Mouse (Mus musculus) heart, embryonic 12.5 days (tissue): ENCODE measurements at regions not wholly inside any gene's neighbourhood (a gene's known extent, or its start where the extent isn't known, plus 50 kb on each side); places are given as distances from the start of the nearest gene placed in this dataset.

ENCODE experiments used
- ATAC-seq: fragments of 200-750 bp; cut with Nextera tagmentation; 2 replicates; pipeline ENCODE4 v1.8.0; 2017; ENCODE audit warnings: moderate TSS enrichment, moderate library complexity; ENCODE audit not compliant: insufficient number of reproducible peaks, low FRiP score
- H3K27ac ChIP-seq: fragments of 300-500 bp; sonication (generic); 2 replicates; pipeline ENCODE4 v1.5.1; 2016; ENCODE audit warnings: mild to moderate bottlenecking, moderate library complexity; ENCODE audit not compliant: poor library complexity, severe bottlenecking
- H3K27me3 ChIP-seq: fragments of 300-500 bp; sonication (generic); replicated peaks from 2 replicates; pipeline ENCODE4 v1.6.1; 2016; ENCODE audit warnings: mild to moderate bottlenecking, moderate library complexity
- H3K36me3 ChIP-seq: fragments of 300-500 bp; sonication (generic); 2 replicates; pipeline ENCODE4 v1.6.1; 2016; ENCODE audit warnings: mild to moderate bottlenecking, moderate library complexity
- H3K4me1 ChIP-seq: fragments of 300-500 bp; sonication (generic); replicated peaks from 2 replicates; pipeline ENCODE4 v1.6.1; 2016; ENCODE audit warnings: mild to moderate bottlenecking
- H3K4me2 ChIP-seq: fragments of 300-500 bp; sonication (generic); 2 replicates; pipeline ENCODE4 v1.6.1; 2016; ENCODE audit warnings: mild to moderate bottlenecking, moderate library complexity
- H3K4me3 ChIP-seq: fragments of 300-500 bp; sonication (generic); 2 replicates; pipeline ENCODE4 v1.5.1; 2016; ENCODE audit warnings: mild to moderate bottlenecking
- H3K9ac ChIP-seq: fragments of 300-500 bp; sonication (generic); 2 replicates; pipeline ENCODE4 v1.6.1; 2016; ENCODE audit warnings: mild to moderate bottlenecking, moderate library complexity
- H3K9me3 ChIP-seq: fragments of 300-500 bp; sonication (generic); replicated peaks from 2 replicates; pipeline ENCODE4 v1.6.1; 2016; ENCODE audit warnings: mild to moderate bottlenecking, moderate library complexity
- WGBS: fragments of 180-500 bp; shearing (Covaris S2); methylation state at CpG from one replicate; pipeline ENCODE4 v1.1.7; 2016; 5-methylcytosine and 5-hydroxymethylcytosine counted together

DNA sequence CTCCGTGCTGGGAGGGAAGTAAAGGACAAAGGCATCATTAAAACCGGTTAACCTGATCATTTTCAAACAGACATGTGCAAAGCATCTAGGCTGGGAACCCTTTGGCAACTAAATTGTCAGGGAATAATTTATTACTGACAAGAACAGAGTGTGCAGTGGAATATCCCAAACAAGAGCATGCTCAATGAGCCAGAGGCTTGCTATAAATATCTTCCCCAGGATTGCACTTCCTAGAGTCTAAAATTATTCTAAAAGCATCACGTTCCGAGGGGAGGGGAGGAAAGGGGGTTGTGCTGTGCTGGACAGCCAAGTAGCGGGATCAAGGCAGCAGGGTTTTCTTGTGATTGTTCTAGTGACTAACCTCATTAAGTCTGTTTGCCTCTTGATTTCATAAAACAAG is 356.0 kb upstream of the Cited2 start:
- ATAC-seq: no peak
- Histone ChIP-seq H3K4me3 (no peak overlapping the region), H3K9me3 (no peaks in the 10 kb centered on the region), H3K27ac (peak overlapping the region; percentile 73), H3K27me3 (no peaks in the 10 kb centered on the region), H3K9ac (no peak overlapping the region), H3K36me3 (no peaks in the 10 kb centered on the region), H3K4me2 (no peak overlapping the region), H3K4me1 (0 out of 2 replicates have a peak, but pooled peaks cover 4% of the 10 kb centered on the region)
- 38% methylated on average over 5 of the region's 5 CpGs for WGBS

- Histone ChIP-seq H3K4me1 (0 out of 2 replicates have a peak, but pooled peaks cover 4% of the 10 kb centered on the region), H3K9me3 (no peaks in the 10 kb centered on the region), H3K36me3 (no peaks in the 10 kb centered on the region), H3K4me3 (no peak overlapping the region), H3K27me3 (no peaks in the 10 kb centered on the region), H3K4me2 (no peak overlapping the region), H3K9ac (no peak overlapping the region), H3K27ac (peak overlapping the region; percentile 73)
- no peak for ATAC-seq
These were observed 355.6 kb upstream of the Cited2 start for GRCm38 (mm10) chr10:17367430-17367829.

DNA sequence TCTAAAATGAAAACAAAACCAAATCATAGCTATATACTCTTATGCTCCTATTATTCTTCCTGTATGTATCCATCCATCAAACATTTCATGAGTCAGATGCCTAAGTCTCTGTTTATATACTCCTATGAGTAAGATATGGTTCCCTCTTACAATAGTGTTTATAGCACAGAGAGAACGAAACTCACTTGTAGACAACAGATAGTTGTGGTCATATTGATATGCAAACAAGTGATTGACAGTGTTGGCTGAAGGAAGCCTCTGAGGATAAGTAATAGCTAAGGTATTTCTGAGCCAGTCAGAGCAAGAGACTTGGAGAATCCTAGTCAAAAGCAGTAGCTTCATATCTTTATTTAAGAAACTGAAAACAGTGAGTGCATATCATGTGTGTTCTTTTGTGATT is 354.4 kb upstream of the Cited2 start:
- no peak for ATAC-seq
- Histone ChIP-seq H3K9ac (no peak overlapping the region), H3K4me3 (no peak overlapping the region), H3K4me1 (0 out of 2 replicates have a peak, but pooled peaks cover 4% of the 10 kb centered on the region), H3K36me3 (no peaks in the 10 kb centered on the region), H3K4me2 (no peak overlapping the region), H3K27me3 (no peaks in the 10 kb centered on the region), H3K9me3 (no peaks in the 10 kb centered on the region), H3K27ac (no peak overlapping the region)
- 71% methylated on average over 1 of the region's 1 CpGs for WGBS

DNA sequence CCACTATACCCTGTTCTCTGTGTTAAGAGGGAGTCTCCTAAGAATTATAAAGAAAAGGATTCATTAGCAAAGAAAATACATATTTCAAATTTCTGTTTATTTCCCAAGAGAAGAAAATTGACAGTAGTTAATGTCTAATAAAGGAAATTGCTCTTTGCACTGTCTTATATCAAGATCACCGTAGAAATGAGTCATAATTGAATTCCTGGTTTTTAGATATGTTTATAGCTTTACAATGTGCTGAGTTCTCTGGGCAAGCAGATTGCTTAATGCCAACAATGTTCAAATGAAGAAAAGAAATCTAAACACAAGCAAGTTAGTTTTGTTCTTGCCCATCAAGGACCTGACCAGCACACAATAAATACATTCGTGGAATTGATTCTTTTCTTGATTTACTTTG is 350.1 kb upstream of the Cited2 start:
- Histone ChIP-seq H3K9ac (no peak overlapping the region), H3K4me3 (no peak overlapping the region), H3K9me3 (no peaks in the 10 kb centered on the region), H3K36me3 (no peaks in the 10 kb centered on the region), H3K4me1 (no peaks in the 10 kb centered on the region), H3K27me3 (no peaks in the 10 kb centered on the region), H3K4me2 (no peak overlapping the region), H3K27ac (no peak overlapping the region)
- no peak for ATAC-seq
- WGBS: 78% methylated on average over 2 of the region's 2 CpGs

GRCm38 (mm10) chr10:17374047-17374446 is 349.0 kb upstream of the Cited2 start:
- Histone ChIP-seq H3K36me3 (no peaks in the 10 kb centered on the region), H3K4me1 (no peaks in the 10 kb centered on the region), H3K27ac (no peak overlapping the region), H3K4me3 (no peak overlapping the region), H3K4me2 (no peak overlapping the region), H3K27me3 (no peaks in the 10 kb centered on the region), H3K9me3 (no peaks in the 10 kb centered on the region), H3K9ac (no peak overlapping the region)
- ATAC-seq: no peak
- WGBS: 61% methylated on average over 2 of the region's 2 CpGs

- H3K9me3 ChIP-seq: no peaks in the 10 kb centered on the region
- H3K27me3 ChIP-seq: no peaks in the 10 kb centered on the region
- peaks cover 3% of the 10 kb centered on the region; the same call in 1 of the 2 replicates for H3K4me1 ChIP-seq
- no peaks in the 10 kb centered on the region for H3K36me3 ChIP-seq
- no peak overlapping the region for H3K4me3 ChIP-seq
- H3K27ac ChIP-seq: no peak overlapping the region
- no peak overlapping the region for H3K9ac ChIP-seq
- no peak overlapping the region for H3K4me2 ChIP-seq
- no peak for ATAC-seq
- WGBS: 89% methylated on average over 6 of the region's 6 CpGs
These were observed 340.0 kb upstream of the Cited2 start for GRCm38 (mm10) chr10:17382990-17383389.

DNA sequence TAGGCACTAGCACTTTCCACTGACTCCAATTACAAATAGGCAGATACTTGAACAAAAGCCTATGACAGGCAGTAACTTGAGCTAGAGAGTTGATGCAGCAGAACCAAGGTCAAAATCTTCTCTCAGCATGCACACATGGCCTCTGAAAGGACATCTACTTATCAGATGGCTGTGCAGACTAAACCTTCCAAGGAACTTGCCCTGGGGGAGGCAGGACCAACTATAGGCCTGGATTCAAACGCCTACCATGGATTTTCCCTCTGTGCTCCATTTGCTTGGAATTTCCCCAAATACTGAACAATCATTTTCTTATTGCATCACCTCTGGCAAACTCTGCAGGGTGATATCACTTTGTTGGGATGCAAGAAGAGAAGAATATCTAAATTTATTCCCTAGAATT is 337.8 kb upstream of the Cited2 start:
- H3K4me3 ChIP-seq: no peak overlapping the region
- H3K27ac ChIP-seq: no peak overlapping the region
- H3K4me1 ChIP-seq: peaks cover 3% of the 10 kb centered on the region; the same call in 1 of the 2 replicates
- 46% methylated on average over 1 of the region's 1 CpGs for WGBS
- no peak for ATAC-seq
- H3K4me2 ChIP-seq: no peak overlapping the region
- no peaks in the 10 kb centered on the region for H3K27me3 ChIP-seq
- no peaks in the 10 kb centered on the region for H3K36me3 ChIP-seq
- H3K9me3 ChIP-seq: no peaks in the 10 kb centered on the region
- no peak overlapping the region for H3K9ac ChIP-seq

GRCm38 (mm10) chr10:17387296-17387695 is 335.7 kb upstream of the Cited2 start:
- no peak for ATAC-seq
- 43% methylated on average over 4 of the region's 4 CpGs for WGBS
- Histone ChIP-seq H3K4me2 (no peak overlapping the region), H3K27ac (no peak overlapping the region), H3K9ac (no peak overlapping the region), H3K36me3 (no peaks in the 10 kb centered on the region), H3K9me3 (peaks cover 7% of the 10 kb centered on the region; the same call in 1 of the 2 replicates), H3K4me3 (no peak overlapping the region), H3K27me3 (no peaks in the 10 kb centered on the region), H3K4me1 (peaks cover 3% of the 10 kb centered on the region; the same call in 1 of the 2 replicates)

DNA sequence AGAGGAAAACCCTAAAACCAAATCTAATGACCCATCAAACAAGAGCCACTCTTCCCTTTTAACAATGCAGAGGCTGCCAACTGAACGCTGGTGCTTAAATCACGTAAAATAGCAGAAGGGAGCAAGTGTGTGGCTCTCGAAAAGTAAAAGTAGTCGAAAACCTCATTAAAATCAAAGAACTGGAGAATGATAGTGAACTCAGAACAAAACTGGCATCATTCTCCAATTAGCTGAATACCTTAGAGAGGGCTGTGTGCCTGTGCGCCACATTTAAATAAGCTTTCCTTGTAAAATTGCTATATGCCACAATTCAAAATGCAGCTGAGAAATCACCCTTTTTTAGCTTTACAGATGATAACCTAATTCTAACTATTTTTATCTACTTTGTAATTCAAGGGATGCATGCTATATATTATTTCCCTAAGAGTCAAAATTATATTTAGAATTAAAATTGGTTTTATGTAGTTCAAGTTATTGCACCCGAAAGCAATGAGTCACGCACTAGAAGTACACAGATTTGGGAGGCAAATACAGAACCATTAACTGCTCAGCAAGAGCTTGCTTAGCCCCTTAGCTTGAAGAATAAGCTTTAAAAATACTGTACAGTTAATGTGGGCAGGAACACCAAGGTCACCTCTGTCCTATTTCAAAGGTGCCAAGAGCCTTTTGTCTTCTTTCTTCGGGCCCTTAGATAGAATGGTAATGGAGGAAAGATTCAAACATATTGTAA is 327.4 kb upstream of the Cited2 start:
- H3K27me3 ChIP-seq: no peaks in the 10 kb centered on the region
- H3K4me1 ChIP-seq: no peaks in the 10 kb centered on the region
- no peak overlapping the region for H3K9ac ChIP-seq
- 86% methylated on average over 8 of the region's 8 CpGs for WGBS
- H3K4me3 ChIP-seq: no peak overlapping the region
- H3K9me3 ChIP-seq: peaks cover 7% of the 10 kb centered on the region; the same call in 1 of the 2 replicates
- ATAC-seq: no peak
- H3K4me2 ChIP-seq: no peak overlapping the region
- no peaks in the 10 kb centered on the region for H3K36me3 ChIP-seq
- H3K27ac ChIP-seq: no peak overlapping the region

- no peak overlapping the region for H3K4me2 ChIP-seq
- no peaks in the 10 kb centered on the region for H3K36me3 ChIP-seq
- no peak overlapping the region for H3K4me3 ChIP-seq
- H3K9ac ChIP-seq: no peak overlapping the region
- no peaks in the 10 kb centered on the region for H3K4me1 ChIP-seq
- H3K9me3 ChIP-seq: no peaks in the 10 kb centered on the region
- H3K27ac ChIP-seq: no peak overlapping the region
- H3K27me3 ChIP-seq: no peaks in the 10 kb centered on the region
- ATAC-seq: no peak
These were observed 319.1 kb upstream of the Cited2 start for GRCm38 (mm10) chr10:17403899-17404298.

DNA sequence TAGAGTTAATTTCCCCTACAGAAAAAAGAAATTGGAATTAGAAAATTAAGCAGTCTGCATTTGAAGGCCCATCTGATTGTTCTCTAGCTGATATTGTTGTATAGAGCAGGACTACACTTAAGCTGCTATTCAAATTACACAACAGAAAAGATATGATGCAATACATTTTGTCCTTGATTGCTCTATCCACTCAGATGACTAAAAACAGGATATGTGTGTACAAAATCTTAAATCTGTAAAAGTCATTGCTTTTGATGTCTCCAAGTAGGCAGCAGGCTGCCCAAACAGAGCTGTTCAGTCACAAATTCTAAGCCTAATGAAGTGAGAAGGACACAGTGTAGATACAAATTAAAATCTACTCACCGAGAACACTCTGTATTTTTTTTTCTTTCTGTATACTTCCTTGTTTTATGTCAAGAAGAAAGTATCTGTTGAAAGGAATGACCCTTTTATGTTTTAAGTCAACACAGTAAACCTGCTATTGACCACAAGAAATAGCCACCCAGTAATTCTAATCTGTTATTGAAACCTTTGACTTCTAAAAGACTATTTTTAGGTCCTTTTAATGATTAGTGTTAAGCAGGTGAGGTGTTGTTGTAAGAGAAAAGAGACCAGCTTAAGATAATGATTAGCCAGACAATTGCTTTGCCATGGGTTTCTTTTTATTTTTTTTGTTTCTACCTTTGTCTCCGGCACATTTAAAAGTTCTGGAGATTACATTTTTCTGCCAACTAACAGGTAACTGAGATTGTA is 315.0 kb upstream of the Cited2 start:
- Histone ChIP-seq H3K9ac (no peak overlapping the region), H3K27me3 (no peaks in the 10 kb centered on the region), H3K4me2 (no peak overlapping the region), H3K4me3 (no peak overlapping the region), H3K9me3 (no peaks in the 10 kb centered on the region), H3K4me1 (peaks cover 4% of the 10 kb centered on the region), H3K36me3 (no peaks in the 10 kb centered on the region), H3K27ac (no peak overlapping the region)
- 24% methylated on average over 2 of the region's 2 CpGs for WGBS
- no peak for ATAC-seq
